28 mouse cellular contexts compared by ENCODE assay signal in genomic region chr7:34324857-34325256, GRCm38 (mm10).
"Had no signal": no experiment of that assay in that cellular context is flagged by ENCODE, and none has a peak within 500 bp of the region (broad histone marks: within the 10 kb centered on the region; RNA-seq: fewer than 3 reads in every experiment).

No protein-coding gene starts in this region.

- H3K4me2 ChIP-seq: embryonic facial prominence, embryonic 12.5 days; embryonic facial prominence, embryonic 13.5 days; embryonic facial prominence, embryonic 15.5 days; forebrain, embryonic 12.5 days; forebrain, embryonic 13.5 days; forebrain, embryonic 15.5 days had no signal

- H3K4me1 ChIP-seq: embryonic facial prominence, embryonic 12.5 days; embryonic facial prominence, embryonic 13.5 days; forebrain, embryonic 15.5 days had no signal

- H3K27me3 ChIP-seq: embryonic facial prominence, embryonic 12.5 days; embryonic facial prominence, embryonic 13.5 days; embryonic facial prominence, embryonic 15.5 days; forebrain, embryonic 12.5 days; forebrain, embryonic 13.5 days; forebrain, embryonic 15.5 days had no signal

- H3K9ac ChIP-seq: embryonic facial prominence, embryonic 12.5 days; embryonic facial prominence, embryonic 13.5 days; embryonic facial prominence, embryonic 15.5 days; forebrain, embryonic 12.5 days; forebrain, embryonic 13.5 days; forebrain, embryonic 15.5 days; forebrain, postnatal 0 days had no signal

- ATAC-seq: forebrain, embryonic 13.5 days; forebrain, embryonic 14.5 days; forebrain, embryonic 15.5 days; forebrain, embryonic 16.5 days; forebrain, postnatal 0 days had no signal

- H3K36me3 ChIP-seq: embryonic facial prominence, embryonic 10.5 days; embryonic facial prominence, embryonic 12.5 days; embryonic facial prominence, embryonic 13.5 days; embryonic facial prominence, embryonic 15.5 days; forebrain, embryonic 10.5 days; forebrain, embryonic 12.5 days; forebrain, embryonic 15.5 days had no signal

- DNase-seq: cerebellum, adult 8-10 months; cerebellum, adult 9-10 months; cerebellum, adult 9-11 months; cerebellum, postnatal 10 days; cerebellum, postnatal 14 days; cerebellum, postnatal 25 days; cerebellum, postnatal 36 days; embryo, embryonic 11 days; forebrain, postnatal 0 days; gastrocnemius, adult 2 months; gastrocnemius, postnatal 10 days; gastrocnemius, postnatal 14 days; gastrocnemius, postnatal 25 days; gastrocnemius, postnatal 36 days; heart, adult 11 months; heart, adult 18-20 months; heart, adult 2 months had no signal

- H3K4me3 ChIP-seq: embryonic facial prominence, embryonic 10.5 days; embryonic facial prominence, embryonic 12.5 days; embryonic facial prominence, embryonic 13.5 days; embryonic facial prominence, embryonic 15.5 days; erythroblast, embryonic 14.5 days; forebrain, embryonic 10.5 days; forebrain, embryonic 12.5 days; forebrain, embryonic 13.5 days; forebrain, embryonic 15.5 days; gastrocnemius, adult 2 months; heart, adult 2 months had no signal

- H3K27ac ChIP-seq: embryonic facial prominence, embryonic 10.5 days; embryonic facial prominence, embryonic 12.5 days; embryonic facial prominence, embryonic 13.5 days; embryonic facial prominence, embryonic 15.5 days; forebrain, embryonic 10.5 days; forebrain, embryonic 12.5 days; forebrain, embryonic 13.5 days; forebrain, embryonic 15.5 days; gastrocnemius, adult 2 months; heart, adult 2 months had no signal

- H3K9me3 ChIP-seq: embryonic facial prominence, embryonic 10.5 days; embryonic facial prominence, embryonic 13.5 days; embryonic facial prominence, embryonic 15.5 days; forebrain, embryonic 12.5 days; forebrain, embryonic 13.5 days; forebrain, embryonic 15.5 days had no signal
